Mouse (Mus musculus) testis, adult 2 months (tissue): ENCODE results near the gene Ptbp1. TPM values are rescaled to one million over a fixed set of nuclear protein-coding genes. Genes with fewer than 3 reads are reported as not detected.
"Not testable (repeated sequence)": the region's sequence is repeated elsewhere in the genome, so short reads cannot be mapped to it uniquely, and the experiment has no call there.

Experiments
- H3K27ac ChIP-seq: fragments of 200-500 bp; 2 replicates; pipeline ENCODE4 v1.5.1; 2012; ENCODE audit warnings: low read depth, low read length; ENCODE audit not compliant: control insufficient read depth, insufficient read depth
- H3K27me3 ChIP-seq: fragments of 200-500 bp; 2 replicates; pipeline ENCODE4 v1.6.1; 2012; ENCODE audit warnings: mild to moderate bottlenecking, low read length, moderate library complexity; ENCODE audit not compliant: control insufficient read depth, insufficient read depth
- H3K36me3 ChIP-seq: fragments of 200-500 bp; 2 replicates; pipeline ENCODE4 v1.6.1; 2012; ENCODE audit warnings: mild to moderate bottlenecking, low read length; ENCODE audit not compliant: control insufficient read depth, insufficient read depth
- H3K4me1 ChIP-seq: fragments of 200-500 bp; 2 replicates; pipeline ENCODE4 v1.6.1; 2012; ENCODE audit warnings: low read length; ENCODE audit not compliant: control insufficient read depth, insufficient read depth
- H3K4me3 ChIP-seq: fragments of 200-500 bp; 2 replicates; pipeline ENCODE4 v1.5.1; 2012; ENCODE audit warnings: low read depth, mild to moderate bottlenecking, low read length, moderate library complexity, mixed read lengths; ENCODE audit not compliant: control insufficient read depth
- CTCF ChIP-seq: fragments of 200-500 bp; IDR thresholded peaks from 2 replicates; pipeline ENCODE4 v1.5.1; 2012; ENCODE audit warnings: low read depth, mild to moderate bottlenecking, inconsistent platforms, low read length, moderate library complexity; ENCODE audit not compliant: control insufficient read depth, insufficient read depth, insufficient replicate concordance
- POLR2A ChIP-seq: fragments of 200-500 bp; IDR thresholded peaks from 2 replicates; pipeline ENCODE4 v1.6.1; 2012; ENCODE audit warnings: low read depth, mild to moderate bottlenecking, inconsistent platforms, low read length, moderate library complexity; ENCODE audit not compliant: control insufficient read depth
- polyA plus RNA-seq: library from polyadenylated mRNA; depleted of rRNA; stranded (reverse); fragments of >200 nt; gene quantifications from 2 replicates; pipeline ENCODE4 v1.2.3, GENCODE M21; 2012

Gene Ptbp1
- polyA plus RNA-seq, 1 experiment = 126 TPM

- Histone ChIP-seq H3K36me3 (no peaks in the 10 kb centered on the region), H3K27ac (no peak overlapping the region), H3K27me3 (no peaks in the 10 kb centered on the region), H3K4me1 (peaks cover 11% of the 10 kb centered on the region), H3K4me3 (no peak overlapping the region)
- TF ChIP-seq POLR2A (no peak), CTCF (no peak)
These were observed 32.4 kb downstream of the Ptbp1 start for GRCm38 (mm10) chr10:79886611-79887010.

- TF ChIP-seq POLR2A (no peak), CTCF (no peak)
- H3K4me3 ChIP-seq = no peak overlapping the region
- no peaks in the 10 kb centered on the region for H3K36me3 ChIP-seq
- H3K27ac ChIP-seq = no peak overlapping the region
- H3K27me3 ChIP-seq = no peaks in the 10 kb centered on the region
- H3K4me1 ChIP-seq = no peaks in the 10 kb centered on the region
These were observed 35.2 kb downstream of the Ptbp1 start for GRCm38 (mm10) chr10:79889386-79889785.

GRCm38 (mm10) chr10:79890670-79891069 is 36.4 kb downstream of the Ptbp1 start, which contains the start of gene Cfd:
Gene Cfd (plus strand): TSS chr10:79890853.
- Histone ChIP-seq H3K27ac (no peak within 1 kb of the TSS), H3K4me3 (no peak within 1 kb of the TSS), H3K27me3 (no peaks in the 10 kb centered on the region), H3K36me3 (no peaks in the 10 kb centered on the region), H3K4me1 (no peaks in the 10 kb centered on the region)
- TF ChIP-seq CTCF = no peak
- TF ChIP-seq POLR2A = no peak

- H3K36me3 ChIP-seq, H3K4me3 ChIP-seq, H3K4me1 ChIP-seq, H3K27ac ChIP-seq, H3K27me3 ChIP-seq: not testable (repeated sequence)
- peak; percentile 54; the same call in 1 of the 2 replicates for TF ChIP-seq CTCF
These were observed 38.4 kb downstream of the Ptbp1 start for GRCm38 (mm10) chr10:79892451-79893118.

- Histone ChIP-seq H3K27me3 (no peaks in the 10 kb centered on the region), H3K27ac (no peak overlapping the region), H3K36me3 (no peaks in the 10 kb centered on the region), H3K4me3 (no peak overlapping the region), H3K4me1 (no peaks in the 10 kb centered on the region)
- TF ChIP-seq POLR2A (no peak), CTCF (no peak)
These were observed 42.1 kb downstream of the Ptbp1 start for GRCm38 (mm10) chr10:79896306-79896705.

GRCm38 (mm10) chr10:79896814-79897213 is 42.6 kb downstream of the Ptbp1 start:
- Histone ChIP-seq H3K4me1 (no peaks in the 10 kb centered on the region), H3K27me3 (no peaks in the 10 kb centered on the region), H3K27ac (no peak overlapping the region), H3K36me3 (no peaks in the 10 kb centered on the region), H3K4me3 (no peak overlapping the region)
- TF ChIP-seq POLR2A = no peak
- TF ChIP-seq CTCF = no peak

- Histone ChIP-seq H3K4me3 (no peak overlapping the region), H3K27ac (no peak overlapping the region), H3K4me1 (no peaks in the 10 kb centered on the region), H3K36me3 (no peaks in the 10 kb centered on the region), H3K27me3 (no peaks in the 10 kb centered on the region)
- TF ChIP-seq CTCF (no peak), POLR2A (no peak)
These were observed 43.4 kb downstream of the Ptbp1 start for GRCm38 (mm10) chr10:79897316-79898245.
